Comparison of ENCODE assay signal across 23 mouse cellular contexts in the genomic region with DNA sequence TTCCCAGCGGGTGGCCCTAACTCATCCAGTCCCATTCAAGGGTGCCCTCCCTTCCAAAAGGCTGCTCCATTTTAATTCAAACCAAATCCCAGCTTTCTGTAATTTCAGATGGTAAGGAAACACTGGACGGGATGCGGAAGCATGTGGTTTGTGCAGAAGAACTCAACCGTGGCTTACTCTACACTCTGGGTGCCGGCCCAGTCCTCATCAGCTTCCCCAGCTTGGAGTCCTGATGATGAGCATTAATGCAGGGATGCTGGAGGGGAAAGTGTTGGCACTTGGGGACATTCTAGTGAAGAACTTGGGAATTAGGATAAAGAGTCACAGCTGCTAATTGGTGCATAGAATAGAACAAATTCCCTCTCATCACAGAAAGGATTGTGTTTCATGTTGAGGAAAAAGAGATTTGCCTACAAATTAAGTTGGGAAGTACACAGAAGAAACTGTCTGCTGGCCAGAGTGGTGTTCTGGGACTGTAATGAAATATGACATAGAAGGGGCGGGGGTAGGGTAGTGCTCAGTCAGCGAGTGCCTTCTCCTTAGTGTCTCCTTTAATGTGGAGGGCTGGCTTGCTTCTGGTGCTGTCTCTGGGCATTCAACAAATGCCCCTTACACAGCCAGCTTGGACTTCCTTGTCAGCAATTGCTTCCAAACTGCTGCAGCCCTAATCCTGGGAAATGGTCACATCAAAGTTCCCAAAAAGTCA.
DNase-seq lines count a peak whose midpoint lies in the region; ATAC-seq lines count a peak whose summit lies in the region.
"Had no signal": no experiment of that assay in that cellular context is flagged by ENCODE, and none has a peak within 500 bp of the region (broad histone marks: within the 10 kb centered on the region; RNA-seq: fewer than 3 reads in every experiment).

No protein-coding gene starts in this region.

- no peaks in the 10 kb centered on the region for H3K4me1 ChIP-seq in forebrain, embryonic 14.5 days (ENCODE audit: control insufficient read depth, insufficient read depth, low read length)
- no peaks in the 10 kb centered on the region for H3K4me1 ChIP-seq in forebrain, embryonic 13.5 days
- no peaks in the 10 kb centered on the region for H3K4me1 ChIP-seq in kidney, embryonic 14.5 days (ENCODE audit: control insufficient read depth, insufficient read depth, low read length)
- H3K4me1 ChIP-seq: liver, embryonic 12.5 days; megakaryocyte, embryonic 14.5 days; midbrain, embryonic 13.5 days had no signal

- no peaks in the 10 kb centered on the region for H3K9me3 ChIP-seq in forebrain, embryonic 14.5 days (replicated peaks; ENCODE audit: control insufficient read depth, low read length)
- no peaks in the 10 kb centered on the region for H3K9me3 ChIP-seq in forebrain, embryonic 13.5 days (replicated peaks)
- H3K9me3 ChIP-seq in kidney, embryonic 14.5 days (ENCODE audit: control insufficient read depth, low read length): no peaks in the 10 kb centered on the region
- H3K9me3 ChIP-seq: limb, embryonic 13.5 days; liver, embryonic 12.5 days; midbrain, embryonic 13.5 days had no signal

- no peak overlapping the region for H3K9ac ChIP-seq in forebrain, embryonic 14.5 days (ENCODE audit: low read length)
- H3K9ac ChIP-seq in forebrain, embryonic 13.5 days: no peak overlapping the region
- H3K9ac ChIP-seq in kidney, embryonic 14.5 days (ENCODE audit: low read depth, low read length): no peak overlapping the region
- H3K9ac ChIP-seq: limb, embryonic 13.5 days; liver, embryonic 12.5 days; lung, embryonic 14.5 days; midbrain, embryonic 13.5 days had no signal

- 81% methylated on average over 7 of the region's 7 CpGs for WGBS in forebrain, embryonic 14.5 days
- 84% methylated on average over 7 of the region's 7 CpGs for WGBS in forebrain, embryonic 13.5 days
- 52% methylated on average over 7 of the region's 7 CpGs for WGBS in kidney, embryonic 14.5 days

- H3K36me3 ChIP-seq in forebrain, embryonic 14.5 days (ENCODE audit: control insufficient read depth, insufficient read depth, low read length): no peaks in the 10 kb centered on the region
- no peaks in the 10 kb centered on the region for H3K36me3 ChIP-seq in forebrain, embryonic 13.5 days (ENCODE audit: poor library complexity, severe bottlenecking)
- no peaks in the 10 kb centered on the region for H3K36me3 ChIP-seq in kidney, embryonic 14.5 days (ENCODE audit: control insufficient read depth, insufficient read depth, low read length)
- H3K36me3 ChIP-seq: limb, embryonic 13.5 days; liver, embryonic 12.5 days; midbrain, embryonic 13.5 days had no signal

- no peak for ATAC-seq in forebrain, embryonic 14.5 days
- no peak for ATAC-seq in forebrain, embryonic 13.5 days
- peak; percentile 75; the same call in 1 of the 2 replicates for ATAC-seq in kidney, embryonic 14.5 days (ENCODE audit: low FRiP score, low TSS enrichment)
- no peak for ATAC-seq in granulocyte monocyte progenitor cell, adult 5-6 weeks (replicated peaks; ENCODE audit: poor library complexity, severe bottlenecking)
- ATAC-seq: hindbrain, postnatal 0 days; intestine, embryonic 16.5 days; liver, embryonic 12.5 days; midbrain, embryonic 13.5 days had no signal

- DNase-seq in forebrain, embryonic 14.5 days (ENCODE audit: low spot score): peak; percentile 37
- DNase-seq in kidney, adult 18-20 months: no peak
- peak; percentile 2 for DNase-seq in right cerebral cortex, adult 18-20 months
- no peak for DNase-seq in right cerebral cortex, postnatal 14 days
- peak; percentile 1 to 18 for DNase-seq in layer of hippocampus, postnatal 36 days
- DNase-seq: adrenal gland, postnatal 14 days; cerebellum, adult 8-10 months; cerebellum, postnatal 36 days; embryo, embryonic 11 days; gastrocnemius, adult 2 months; kidney, postnatal 36 days; lung, embryonic 14.5 days; thymus, postnatal 14 days had no signal

- H3K4me3 ChIP-seq in forebrain, embryonic 14.5 days (ENCODE audit: low read depth, low read length): no peak overlapping the region
- H3K4me3 ChIP-seq in forebrain, embryonic 13.5 days: no peak overlapping the region
- H3K4me3 ChIP-seq in kidney, embryonic 14.5 days (ENCODE audit: low read length): no peak overlapping the region
- H3K4me3 ChIP-seq: gastrocnemius, adult 2 months; limb, embryonic 13.5 days; liver, embryonic 12.5 days; megakaryocyte, embryonic 14.5 days; midbrain, embryonic 13.5 days had no signal

- H3K27me3 ChIP-seq in forebrain, embryonic 14.5 days (replicated peaks; ENCODE audit: control insufficient read depth, insufficient read depth, low read length): no peaks in the 10 kb centered on the region
- H3K27me3 ChIP-seq in forebrain, embryonic 13.5 days: no peaks in the 10 kb centered on the region
- no peaks in the 10 kb centered on the region for H3K27me3 ChIP-seq in kidney, embryonic 14.5 days (ENCODE audit: control insufficient read depth, insufficient read depth, low read length)
- H3K27me3 ChIP-seq: limb, embryonic 13.5 days; liver, embryonic 12.5 days; midbrain, embryonic 13.5 days had no signal

- H3K4me2 ChIP-seq in forebrain, embryonic 14.5 days (ENCODE audit: low read length): no peak overlapping the region
- no peak overlapping the region for H3K4me2 ChIP-seq in forebrain, embryonic 13.5 days
- H3K4me2 ChIP-seq in kidney, embryonic 14.5 days (replicated peaks; ENCODE audit: low read depth, low read length): no peak overlapping the region
- H3K4me2 ChIP-seq: heart, embryonic 11.5 days; limb, embryonic 13.5 days; liver, embryonic 12.5 days; lung, embryonic 14.5 days; midbrain, embryonic 13.5 days had no signal

- no peak overlapping the region for H3K27ac ChIP-seq in forebrain, embryonic 14.5 days (ENCODE audit: low read depth, low read length)
- no peak overlapping the region for H3K27ac ChIP-seq in forebrain, embryonic 13.5 days
- H3K27ac ChIP-seq in kidney, embryonic 14.5 days (ENCODE audit: low read depth, low read length): no peak overlapping the region
- H3K27ac ChIP-seq: gastrocnemius, adult 2 months; hindbrain, postnatal 0 days; limb, embryonic 13.5 days; liver, embryonic 12.5 days; midbrain, embryonic 13.5 days had no signal

Comparison
In these comparisons a context has a peak if more than half of its experiments do, and no peak if none do; other contexts are left out.
1. DNase-seq: peak in forebrain, embryonic 14.5 days (single experiment), right cerebral cortex, adult 18-20 months (single experiment) and layer of hippocampus, postnatal 36 days (2 of 2); none in kidney, adult 18-20 months (single experiment) and right cerebral cortex, postnatal 14 days (single experiment).